Mouse (Mus musculus) kidney, adult 9 months (tissue): Measurements from ENCODE around the gene Elmod3.

ENCODE experiments used
- DNase-seq: peaks from one replicate; pipeline ENCODE4 v3.0.0; 2022

The Elmod3 gene

GRCm38 (mm10) chr6:72568736-72569135 lies 29.5 kb downstream of the Elmod3 start:
- DNase-seq = no peak

DNA sequence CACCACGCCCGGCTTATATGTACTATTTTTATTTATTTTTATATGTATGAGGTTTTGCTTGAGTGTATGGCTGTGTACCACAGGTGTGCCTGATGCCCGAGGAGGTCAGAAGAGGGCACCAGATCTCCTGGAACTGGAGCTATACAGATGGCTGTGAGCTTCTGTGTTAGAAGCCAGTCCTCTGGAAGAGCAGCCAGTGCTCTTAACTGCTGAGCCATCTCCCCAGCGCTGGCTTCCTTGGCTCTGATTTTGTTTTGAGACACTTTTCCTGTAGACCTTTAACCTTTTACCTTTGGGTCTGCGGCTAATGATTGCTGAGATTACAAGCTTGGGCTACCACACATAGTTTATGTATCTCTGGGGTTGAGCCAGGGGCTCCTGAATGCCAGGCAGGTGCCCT lies 30.7 kb downstream of the Elmod3 start:
- DNase-seq = peak; percentile 88

DNA sequence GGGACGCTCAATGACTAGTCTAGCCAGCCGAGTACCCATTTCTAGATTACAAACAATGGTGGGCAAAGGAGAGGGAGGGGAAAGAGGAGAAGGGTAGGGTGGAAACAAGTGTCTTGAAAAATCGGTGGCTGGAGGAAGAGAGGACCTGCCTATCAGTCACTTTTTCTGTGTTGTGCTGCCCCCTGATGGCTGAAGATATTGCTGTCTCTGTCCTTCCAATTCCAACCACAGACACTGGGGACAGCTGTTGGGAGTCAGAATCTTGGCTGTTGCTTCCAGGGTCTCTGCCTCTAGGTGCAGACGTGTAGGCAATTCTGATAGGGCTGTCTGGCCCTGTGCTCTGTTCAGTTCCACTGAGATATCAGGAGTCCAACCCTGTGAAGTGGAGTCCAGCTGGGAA lies 32.2 kb downstream of the Elmod3 start:
- peak; percentile 94 for DNase-seq

DNA sequence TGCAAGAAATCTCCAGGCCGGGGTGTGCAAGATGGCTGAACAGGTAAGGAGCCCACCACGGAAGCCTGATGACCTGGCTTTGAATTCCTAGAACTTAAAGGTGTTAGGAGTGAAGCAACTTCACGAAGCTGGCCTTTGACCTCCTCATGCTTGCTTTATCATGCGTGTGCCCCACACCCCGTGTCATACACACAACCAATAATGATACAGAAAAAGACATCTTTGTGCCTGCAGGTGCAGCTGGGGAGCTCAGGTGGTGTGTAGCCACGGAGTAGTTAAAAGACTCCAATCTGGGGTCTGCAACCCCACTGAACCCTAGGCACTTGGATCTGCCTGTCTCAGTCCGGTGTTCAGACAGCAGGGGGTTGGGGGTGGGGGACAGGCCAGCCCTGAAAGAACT lies 32.7 kb downstream of the Elmod3 start:
- no peak for DNase-seq

DNA sequence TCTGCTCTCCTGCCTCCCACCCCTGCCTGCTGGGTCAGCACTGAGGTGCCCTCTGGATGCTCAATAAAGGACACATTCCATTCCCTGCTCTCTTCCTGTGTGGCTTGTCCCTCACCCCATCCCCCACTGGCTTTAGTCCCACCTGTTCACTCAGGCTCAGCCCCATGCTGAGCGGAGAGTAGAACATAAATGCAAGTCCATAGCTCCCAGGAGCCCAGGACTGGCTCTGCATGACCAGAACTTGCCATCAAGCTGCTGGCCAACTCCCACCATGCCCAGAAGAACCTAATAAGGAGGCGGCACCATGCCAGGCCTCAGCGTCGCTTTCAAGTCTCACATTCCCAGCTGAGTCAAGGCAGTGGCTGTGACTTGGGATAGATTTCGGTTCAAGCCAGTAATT lies 35.3 kb downstream of the Elmod3 start:
- DNase-seq = peak; percentile 50

DNA sequence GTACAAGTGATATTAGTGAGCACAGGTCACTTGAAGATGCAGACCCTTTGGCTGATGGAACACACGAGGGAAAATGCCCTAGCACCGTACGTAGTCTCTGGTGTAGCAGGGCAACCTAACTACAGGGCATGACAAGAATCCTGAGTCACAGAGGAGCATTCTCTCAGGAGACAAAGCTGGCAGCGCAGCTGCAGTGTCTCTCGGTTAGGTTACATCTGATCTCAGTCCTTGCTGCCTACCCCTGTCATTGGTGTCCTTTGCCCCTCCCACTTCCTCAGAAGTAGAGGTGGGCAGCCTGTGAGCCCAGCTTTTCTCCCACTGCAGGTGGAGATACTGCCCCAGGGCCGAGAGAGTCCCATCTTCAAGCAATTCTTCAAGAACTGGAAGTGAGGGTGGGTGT lies 35.7 kb downstream of the Elmod3 start:
- no peak for DNase-seq

- DNase-seq = no peak
Observed at GRCm38 (mm10) chr6:72560801-72561200, 37.4 kb downstream of the Elmod3 start.

DNA sequence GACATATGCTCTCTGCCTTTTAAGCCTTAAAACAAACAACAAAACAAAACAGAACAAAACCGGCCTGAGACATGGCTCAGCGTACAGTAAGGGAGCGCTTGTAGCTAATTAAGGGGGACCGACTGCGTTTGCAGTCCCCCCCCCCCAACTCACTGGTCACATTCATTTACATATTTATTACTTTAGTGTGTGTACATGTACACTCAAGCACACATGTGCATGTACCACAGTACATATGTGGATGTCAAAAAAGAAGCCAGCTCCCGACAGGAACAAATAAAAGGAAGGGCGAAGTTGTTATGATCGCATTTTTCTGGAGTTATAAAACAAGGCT lies 45.2 kb downstream of the Elmod3 start:
- no peak for DNase-seq

GRCm38 (mm10) chr6:72552171-72553078 lies 45.8 kb downstream of the Elmod3 start:
- DNase-seq = peak; percentile 69

DNA sequence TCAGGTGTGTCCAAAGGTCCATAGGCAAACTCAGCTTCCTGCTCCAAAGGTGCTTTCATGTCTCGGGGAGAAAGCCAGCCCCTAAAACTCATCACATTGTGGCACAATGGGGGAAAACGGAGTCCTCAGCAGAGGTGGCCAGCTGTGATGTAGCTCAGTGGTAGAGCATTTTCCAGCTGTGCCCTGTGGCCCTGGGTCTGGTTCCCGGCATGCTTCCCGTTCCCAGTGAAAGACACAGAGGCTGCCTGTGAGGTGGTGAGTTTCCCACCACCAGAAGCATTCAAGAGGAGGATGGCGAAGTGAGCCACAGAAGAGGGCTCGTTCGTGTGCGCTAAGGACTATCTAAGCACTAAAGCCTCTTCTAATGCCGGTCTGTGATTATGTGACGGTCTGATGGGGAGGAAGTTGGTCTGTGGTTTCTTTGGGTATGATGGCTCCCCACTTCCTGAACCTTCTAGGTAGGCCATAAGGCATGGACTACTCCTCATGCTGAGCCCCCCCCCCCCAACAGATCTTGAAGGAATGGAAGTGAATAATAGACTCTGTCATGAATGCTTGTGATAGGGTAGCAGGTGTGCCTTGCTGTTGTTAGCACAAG lies 47.6 kb downstream of the Elmod3 start:
- no peak for DNase-seq

- no peak for DNase-seq
Observed at GRCm38 (mm10) chr6:72550025-72550424, 48.2 kb downstream of the Elmod3 start.

DNA sequence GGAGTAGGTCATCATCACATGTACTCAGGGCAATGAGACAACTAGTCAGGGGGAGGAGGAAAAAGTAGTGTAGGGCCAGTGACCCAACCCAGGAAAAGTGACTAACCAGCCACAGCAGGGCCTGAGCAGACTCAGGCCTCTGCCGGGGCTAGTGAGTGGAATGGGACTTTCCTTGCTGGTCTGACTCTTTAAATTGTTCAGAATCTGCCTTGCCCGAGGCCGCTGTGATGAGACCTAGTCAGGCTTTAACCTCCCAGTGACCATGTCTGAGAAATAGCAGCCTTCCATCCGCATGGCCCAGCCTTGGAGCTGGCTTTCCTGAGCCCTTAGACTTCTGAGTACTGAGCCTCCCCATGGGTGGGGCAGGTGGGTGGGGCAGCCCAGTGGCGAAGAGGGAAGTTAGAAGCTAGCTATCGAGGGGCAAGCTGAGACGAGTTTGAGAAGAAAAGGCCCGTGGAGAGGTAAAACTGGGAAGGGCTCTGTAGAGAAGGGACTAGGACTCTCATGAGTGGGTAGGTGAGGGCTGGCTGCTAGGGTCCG lies 49.1 kb downstream of the Elmod3 start:
- no peak for DNase-seq

GRCm38 (mm10) chr6:72547862-72548261 lies 50.4 kb downstream of the Elmod3 start:
- DNase-seq = no peak

DNA sequence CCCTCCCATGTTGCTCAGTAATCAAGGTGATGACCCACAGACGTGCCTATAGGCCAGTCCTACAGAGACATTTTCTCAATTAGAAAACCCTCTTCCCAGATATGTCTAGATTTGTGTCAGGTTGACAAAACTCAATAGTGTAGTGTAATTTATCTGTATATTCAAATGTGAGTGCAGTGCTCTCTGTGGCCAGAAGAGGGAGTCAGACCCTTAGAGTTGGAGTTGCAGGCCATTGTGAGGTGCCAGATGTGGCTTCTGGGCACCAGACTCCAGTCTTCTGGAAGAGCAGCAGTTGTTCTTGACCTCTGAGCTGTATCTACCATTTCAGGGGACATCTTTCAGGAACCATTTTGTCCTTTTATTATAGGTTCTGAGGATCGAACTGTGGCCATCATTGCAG lies 51.1 kb downstream of the Elmod3 start:
- DNase-seq = no peak

GRCm38 (mm10) chr6:72545377-72545776 lies 52.8 kb downstream of the Elmod3 start:
- DNase-seq = no peak

DNA sequence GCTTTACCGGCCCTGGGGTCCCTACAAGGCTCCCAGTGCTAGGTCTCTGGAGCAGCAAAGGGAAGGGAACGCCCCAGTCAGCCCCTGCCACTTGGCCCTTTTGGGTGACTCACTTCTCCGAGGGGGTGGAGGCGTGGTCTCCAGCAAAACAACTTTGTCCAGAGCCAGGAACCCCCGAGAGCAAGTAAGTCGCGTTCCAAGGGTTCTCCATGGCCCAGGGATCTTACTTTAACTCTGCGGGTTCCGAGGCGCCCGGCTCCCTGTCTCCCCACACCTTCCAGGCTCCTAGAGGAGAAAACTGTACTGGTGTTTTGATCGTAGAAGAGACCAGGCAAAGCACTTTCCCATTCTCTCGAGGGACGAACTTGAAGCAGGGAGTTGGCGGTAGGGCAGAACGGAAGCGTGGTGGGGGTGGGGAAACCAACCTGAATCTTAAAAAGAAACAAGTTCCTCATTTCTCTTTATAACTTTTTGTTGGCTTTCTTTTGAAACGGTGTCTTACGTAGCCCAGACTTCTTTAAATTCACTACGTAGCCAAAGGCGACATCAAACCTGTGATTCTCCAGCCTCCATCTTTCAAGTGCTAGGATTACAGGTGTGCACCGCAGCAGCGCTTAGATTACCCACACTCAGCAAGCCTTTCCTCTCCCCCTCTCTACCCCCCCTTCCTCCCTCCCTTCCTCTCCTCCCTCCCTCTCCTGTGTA lies 53.8 kb downstream of the Elmod3 start, which contains the start of gene Capg:
Gene Capg (plus strand): TSS at position 109 of the 705 bp plus-strand sequence.
- peak; percentile 61 for DNase-seq

- peak; percentile 35 for DNase-seq
Observed at GRCm38 (mm10) chr6:72543265-72543850, 54.9 kb downstream of the Elmod3 start.

DNA sequence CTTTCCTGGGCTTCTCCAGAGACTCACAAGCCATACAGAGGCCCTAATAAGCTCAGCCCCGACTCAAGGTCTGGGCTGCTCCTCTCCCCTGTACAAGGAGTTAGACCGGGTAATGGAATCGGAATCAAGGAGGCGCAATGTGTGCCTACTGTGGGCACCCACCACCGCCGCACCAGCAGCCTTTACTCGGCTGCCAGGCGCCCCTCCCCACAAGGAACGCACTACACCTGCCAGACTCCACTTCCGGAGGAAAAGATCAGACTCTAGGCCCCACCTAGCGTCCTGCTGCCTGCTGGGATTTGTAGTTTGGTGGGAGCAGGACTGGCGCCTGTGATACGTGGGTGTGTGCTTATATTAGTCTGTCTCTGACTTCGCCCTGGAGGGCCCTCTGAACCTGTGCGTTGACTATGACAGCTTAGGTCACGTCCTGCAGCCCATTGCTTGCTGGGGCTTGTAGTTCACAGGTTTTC lies 59.6 kb downstream of the Elmod3 start:
- peak; percentile 95 for DNase-seq

DNA sequence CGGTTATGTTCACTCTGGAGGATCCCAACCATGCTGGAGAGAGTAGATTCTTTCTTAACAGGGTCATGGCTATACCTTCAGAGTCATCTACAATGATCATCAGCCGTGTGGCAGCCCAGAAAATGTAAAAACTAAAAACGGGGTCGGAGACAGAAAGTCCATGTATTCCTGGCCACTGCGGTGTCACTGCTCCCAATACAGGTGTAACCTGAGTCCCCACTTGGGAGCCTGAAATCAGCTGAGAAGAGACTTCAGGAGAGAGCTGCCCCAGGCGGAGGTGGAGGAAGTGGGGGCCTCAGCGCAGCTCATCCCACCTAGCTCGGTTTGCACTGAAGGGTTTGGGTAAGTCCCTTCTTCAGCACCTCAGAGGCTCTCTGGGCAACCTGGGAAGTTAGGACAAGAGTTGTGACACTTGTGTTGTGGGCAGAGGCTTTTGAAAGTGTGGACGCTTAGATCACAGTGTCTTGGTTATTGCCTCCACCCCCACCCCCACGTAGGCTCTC lies 60.2 kb downstream of the Elmod3 start:
- peak; percentile 30 for DNase-seq

- DNase-seq = peak; percentile 90
Observed at GRCm38 (mm10) chr6:72535165-72535564, 63.0 kb downstream of the Elmod3 start.

DNA sequence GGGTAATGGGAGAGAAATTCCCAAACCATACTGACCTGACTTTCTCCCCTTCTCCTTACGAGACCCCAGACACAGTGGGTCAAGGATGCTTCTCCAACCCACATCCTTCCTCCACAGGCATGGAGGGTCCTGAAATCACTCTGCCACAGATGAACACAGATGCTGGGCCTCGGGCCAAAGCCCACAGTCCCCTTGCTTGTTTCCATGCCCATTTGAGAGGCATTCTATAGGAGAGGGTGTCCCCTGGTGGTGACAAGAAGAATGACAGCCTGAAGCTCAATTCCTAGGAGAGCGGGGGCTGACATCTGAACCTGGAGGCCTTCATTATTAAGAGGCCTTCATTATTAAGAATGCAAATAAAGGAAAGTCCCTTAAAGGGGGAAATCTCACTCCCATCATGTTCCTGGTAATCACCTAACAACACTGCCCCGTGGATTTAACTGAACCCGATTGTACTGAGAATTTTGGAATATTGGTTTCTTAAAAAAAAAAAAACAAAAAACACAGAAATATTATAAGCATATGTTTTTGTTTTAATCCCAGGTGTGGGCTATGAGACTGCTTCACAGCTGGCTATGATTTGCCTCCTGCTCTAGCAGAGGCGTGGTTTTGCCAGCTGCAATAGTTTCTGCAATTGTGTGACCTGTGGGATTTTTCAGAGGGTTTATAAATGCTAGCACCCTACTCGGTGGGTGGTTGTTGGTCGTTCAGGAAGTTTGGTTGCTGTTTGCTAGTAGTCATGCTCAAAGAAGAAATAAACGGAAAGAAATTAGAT lies 64.0 kb downstream of the Elmod3 start:
- peak; percentile 73 for DNase-seq

DNA sequence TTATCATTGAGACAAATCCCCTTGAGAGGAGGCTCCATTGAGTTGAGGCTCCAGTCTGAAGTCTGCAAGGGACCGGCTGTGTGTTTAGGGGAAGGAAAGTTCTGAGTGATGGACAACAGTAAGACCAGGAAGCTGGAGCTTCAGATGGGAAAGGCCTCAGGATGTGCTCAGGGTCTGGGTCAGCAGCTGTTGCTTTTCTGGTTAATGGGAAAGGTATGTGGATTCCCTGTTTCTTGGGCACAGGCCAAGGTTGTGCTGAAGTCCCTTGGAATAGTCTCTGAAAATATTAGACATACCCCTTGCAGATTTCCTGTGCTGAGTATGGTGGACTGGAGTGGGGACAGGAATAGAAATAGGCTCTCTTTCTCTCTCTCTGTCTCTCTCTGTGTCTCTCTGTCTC lies 64.7 kb downstream of the Elmod3 start:
- DNase-seq = peak; percentile 39
